Mouse (Mus musculus) ES-E14 (cell line): ENCODE results near the gene Gm8127.
"Not testable (repeated sequence)": the region's sequence is repeated elsewhere in the genome, so short reads cannot be mapped to it uniquely, and the experiment has no call there.

Source experiments
- CHD2 ChIP-seq: IDR thresholded peaks from 2 replicates; pipeline ENCODE4 v1.6.1; 2014; ENCODE audit warnings: mild to moderate bottlenecking, low read depth, low read length, inconsistent platforms
- ZNF384 ChIP-seq: IDR thresholded peaks from 2 replicates; pipeline ENCODE4 v1.6.1; 2012; ENCODE audit warnings: low read depth, low read length, inconsistent platforms

DNA sequence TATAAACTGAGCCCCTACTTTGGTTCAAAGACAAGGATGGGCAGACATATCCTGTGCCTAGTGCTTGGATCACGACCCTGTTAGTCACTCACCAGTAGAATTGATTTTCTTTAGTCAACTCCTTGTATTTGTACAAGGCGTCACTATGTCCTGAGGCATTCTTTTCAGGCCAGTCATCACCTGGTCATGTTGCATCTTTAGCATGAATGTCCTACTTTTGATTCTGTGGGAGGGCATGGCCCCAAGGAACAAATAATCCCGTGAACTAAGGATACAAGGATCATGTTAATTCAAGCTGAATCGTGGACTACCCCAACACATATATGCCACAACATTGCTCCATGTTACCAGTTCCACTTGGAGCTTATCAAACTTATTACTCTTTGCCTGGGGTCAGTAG lies 15.5 kb downstream of the Gm8127 start:
- TF ChIP-seq ZNF384, CHD2: not testable (repeated sequence)
